Mouse (Mus musculus) retina, adult 2 months (tissue): ENCODE measurements around the gene R3hdm2.

ENCODE experiments used
- DNase-seq: peaks from one replicate; pipeline ENCODE4 v3.0.0-alpha.2; 2012; ENCODE audit warnings: low read depth, low spot score

Gene R3hdm2

DNA sequence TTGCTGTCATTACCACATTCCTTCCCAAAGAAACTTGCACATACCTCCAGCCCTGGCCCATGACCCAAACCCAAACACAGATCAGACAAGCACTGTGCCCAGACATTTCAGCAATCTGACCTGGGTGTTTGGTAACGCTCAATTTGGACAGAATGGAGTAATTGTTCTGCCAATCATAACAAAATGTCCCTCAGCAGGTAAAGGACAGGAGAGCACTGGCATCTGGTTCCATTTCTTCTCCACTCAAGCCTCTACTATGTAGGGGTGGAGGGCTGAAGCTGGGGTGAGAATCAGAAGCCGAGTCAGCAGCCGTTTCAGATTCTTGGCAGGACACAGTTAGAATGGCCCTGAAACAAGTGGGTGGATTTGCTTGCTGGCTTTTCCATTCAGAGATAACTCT is 112.0 kb downstream of the R3hdm2 start:
- no peak for DNase-seq

DNA sequence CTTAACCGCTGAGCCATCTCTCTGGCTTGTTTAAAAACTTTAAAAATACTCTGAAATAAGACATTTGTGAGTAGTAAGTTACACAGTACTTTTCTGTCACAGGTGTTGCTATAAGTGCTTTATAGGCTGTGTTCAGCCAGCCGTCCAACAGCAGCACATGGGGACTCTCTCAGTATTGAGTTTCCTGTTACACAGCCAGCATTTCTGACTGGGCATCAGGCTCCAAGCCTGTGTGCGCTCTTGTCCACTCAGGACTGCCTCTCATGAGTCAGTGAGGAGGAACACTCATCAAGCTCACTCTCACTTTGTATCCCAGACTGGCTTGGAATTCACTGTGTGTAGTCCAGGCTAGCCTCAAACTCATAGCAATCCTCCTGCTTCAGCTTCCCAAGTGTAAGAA is 116.0 kb downstream of the R3hdm2 start:
- no peak for DNase-seq

DNA sequence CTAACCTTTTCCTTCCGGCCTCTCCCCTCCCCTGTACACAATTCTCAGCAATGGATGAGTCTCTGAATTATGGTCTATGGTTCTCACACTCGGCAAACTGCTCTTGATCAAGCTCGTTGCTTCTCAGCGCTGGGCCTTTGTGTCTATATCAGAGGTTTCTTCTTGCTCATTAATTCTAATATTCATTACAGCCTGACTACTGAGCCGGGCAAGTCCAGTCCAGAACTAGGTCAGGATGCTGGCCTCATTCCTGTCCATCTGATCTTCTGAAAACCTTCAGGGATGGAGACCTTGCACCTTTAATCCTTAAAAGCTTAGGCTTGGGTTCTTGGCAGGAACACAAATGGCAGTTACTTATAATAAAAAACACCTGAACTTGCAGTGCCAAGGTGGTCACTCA is 119.4 kb downstream of the R3hdm2 start:
- DNase-seq, result no peak

DNA sequence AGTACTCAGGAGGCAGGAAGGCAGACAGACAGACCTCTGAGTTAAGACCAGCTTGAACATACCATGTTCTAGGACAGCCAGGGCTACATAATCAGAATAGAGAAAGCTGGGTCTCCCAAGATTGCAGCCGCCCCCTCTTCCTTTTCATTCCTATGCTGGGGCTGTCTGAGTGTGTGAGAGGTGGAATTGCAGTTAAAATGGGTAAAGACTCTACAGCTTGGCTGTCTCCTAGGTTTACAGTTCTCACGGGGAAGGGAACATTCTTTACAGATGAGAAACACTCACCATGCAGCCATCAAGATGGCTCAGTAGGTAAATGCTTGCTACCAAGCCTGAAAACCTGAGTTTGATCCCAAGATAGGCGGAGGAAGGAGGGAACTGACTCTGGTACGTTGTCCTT is 119.9 kb downstream of the R3hdm2 start:
- DNase-seq, result no peak

DNA sequence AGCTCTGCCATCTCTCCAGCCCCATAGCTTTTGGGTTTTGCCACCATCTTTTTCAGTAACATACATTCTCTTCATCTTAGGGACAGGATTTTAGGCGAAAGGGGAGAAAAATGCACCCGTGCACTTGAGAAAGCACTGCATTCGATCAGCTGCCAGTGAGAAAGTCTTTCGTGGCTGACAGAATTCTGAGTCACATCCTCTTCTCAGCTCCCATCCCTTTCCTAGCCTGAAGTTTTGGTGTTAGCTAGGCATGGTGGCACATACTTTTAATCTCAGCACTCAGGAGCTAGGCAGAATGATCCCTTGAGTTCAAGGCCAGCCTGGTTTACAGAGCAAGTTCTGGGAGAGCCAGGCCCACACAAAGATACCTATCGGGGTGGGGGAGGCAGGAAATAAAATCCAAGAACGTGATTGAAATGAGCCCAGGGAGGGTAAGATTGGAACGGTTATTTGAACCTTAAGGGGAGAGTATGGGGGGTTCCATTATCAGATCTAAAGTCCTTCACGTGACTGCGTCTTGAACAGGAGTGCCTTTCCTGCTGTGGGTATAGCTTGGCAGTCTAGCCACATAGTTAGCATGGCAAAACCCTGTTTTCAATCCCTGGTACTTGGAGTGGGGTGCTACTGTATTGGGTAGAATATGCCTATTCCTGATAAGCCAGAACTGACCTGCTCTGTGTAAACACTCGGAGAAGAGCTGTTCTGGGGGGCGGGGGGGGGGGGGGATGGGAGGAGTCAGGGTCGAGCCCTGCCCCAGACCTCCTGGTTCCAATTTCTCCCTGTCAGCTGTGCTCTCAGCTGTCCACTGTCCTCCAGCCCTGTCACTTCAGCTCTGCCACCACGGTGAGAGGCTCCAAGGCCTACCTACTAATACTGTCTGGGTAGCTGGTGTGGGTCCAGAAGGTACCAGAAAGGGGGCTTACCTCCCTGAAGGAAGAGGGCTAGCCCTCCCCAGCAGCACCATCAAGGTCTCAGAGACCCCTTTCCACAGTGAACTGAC is 121.1 kb downstream of the R3hdm2 start, which contains the start of gene Stac3:
Stac3 (plus strand) TSS at position 793 of the 1,000 bp plus-strand sequence.
- no peak for DNase-seq

DNA sequence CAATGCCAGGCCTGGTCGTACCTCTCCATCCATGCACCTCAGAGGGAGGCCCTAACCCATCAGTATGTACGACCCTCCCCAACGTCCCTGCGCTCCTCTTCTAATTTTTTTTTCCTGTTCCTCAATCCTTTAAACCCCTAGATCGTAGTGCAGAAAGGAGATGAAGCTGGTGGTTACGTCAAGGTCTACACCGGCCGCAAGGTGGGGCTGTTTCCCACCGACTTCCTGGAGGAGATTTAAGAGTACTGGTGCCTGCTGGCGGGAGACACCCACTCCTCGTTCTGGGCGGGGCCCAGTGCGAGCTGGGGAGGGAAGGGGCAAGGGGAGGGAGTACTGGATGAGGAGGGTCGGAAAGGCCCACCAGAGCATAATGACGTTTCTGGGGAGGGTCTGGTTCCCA is 128.1 kb downstream of the R3hdm2 start:
- no peak for DNase-seq

DNA sequence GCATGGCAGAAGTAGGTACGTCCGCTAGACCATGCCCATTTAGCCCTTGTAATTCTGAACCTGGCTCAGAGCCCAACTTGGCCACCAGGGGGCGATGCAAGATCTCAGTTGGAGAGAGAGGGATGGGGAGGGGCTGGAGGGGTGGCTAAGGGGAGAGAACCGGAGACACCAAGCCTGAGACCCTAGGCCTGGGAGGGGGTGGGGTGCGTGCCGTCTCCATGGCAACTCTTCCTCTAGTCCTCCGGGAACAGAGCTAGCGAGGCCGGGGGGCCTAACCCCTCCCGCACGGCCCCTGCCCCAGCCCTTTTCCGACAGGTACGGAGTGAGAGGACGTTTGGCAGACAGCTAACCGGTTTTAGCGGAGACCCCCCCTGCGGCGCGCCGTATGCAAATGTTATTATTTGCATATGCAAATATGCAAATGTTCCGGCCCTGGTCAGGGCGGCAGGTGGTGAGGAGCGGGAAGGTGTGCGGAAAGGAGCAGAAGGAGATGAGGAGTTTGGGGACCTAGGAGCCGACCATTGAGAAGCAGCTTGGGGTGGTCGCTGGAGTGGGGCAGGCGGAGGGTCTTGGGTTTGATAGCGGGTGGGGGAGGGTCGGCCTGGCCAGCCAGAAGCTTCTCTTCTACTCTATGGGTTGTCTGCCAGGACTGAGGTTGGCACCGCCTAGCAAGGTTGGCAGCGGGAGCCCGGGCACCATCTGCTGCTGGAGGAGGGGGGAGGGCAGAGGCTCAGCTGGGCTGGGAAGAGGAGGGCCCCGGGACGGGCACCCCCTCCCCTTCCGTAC is 129.1 kb downstream of the R3hdm2 start:
- peak; percentile 86 for DNase-seq

DNA sequence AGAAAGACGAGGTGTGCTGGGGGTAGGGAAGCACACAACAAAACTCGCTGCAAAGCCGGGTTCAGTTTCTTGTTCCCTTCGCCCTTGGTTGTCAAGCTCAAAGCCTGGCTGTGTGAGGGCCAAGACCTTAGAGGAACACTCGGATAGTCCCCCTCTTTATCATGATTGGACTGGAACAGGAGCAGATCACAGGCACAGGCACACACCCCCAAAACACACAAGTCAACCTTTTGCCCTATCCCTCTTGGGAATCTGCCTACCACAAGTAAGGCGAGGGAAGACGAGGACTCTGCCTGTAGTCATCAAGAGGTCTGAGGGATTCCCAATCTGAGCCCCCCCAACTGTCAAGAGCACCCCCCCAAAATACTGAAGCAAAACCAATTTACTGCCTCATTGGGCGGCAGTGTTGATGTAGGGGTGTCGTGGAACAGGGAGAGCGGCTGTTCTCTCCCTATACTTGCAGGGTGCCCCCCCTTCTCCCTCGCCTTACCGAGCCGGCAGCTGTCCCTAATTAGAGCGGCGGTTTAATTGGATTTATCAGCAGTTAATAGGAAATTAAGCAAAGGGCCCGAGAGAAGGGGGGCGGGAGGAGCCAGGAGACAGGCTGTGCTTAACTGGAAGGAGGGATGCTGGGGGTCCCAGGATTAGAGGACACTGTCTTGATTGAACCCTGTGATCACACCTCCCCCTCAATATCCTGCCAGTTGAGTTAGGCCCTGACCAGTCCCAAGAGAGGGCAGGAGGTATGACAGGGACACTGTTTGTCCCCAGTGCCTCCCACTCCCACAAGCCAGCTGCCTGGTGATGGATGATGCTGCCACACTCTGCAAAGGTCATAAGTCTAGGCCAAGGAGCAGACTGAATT is 129.9 kb downstream of the R3hdm2 start:
- no peak for DNase-seq

DNA sequence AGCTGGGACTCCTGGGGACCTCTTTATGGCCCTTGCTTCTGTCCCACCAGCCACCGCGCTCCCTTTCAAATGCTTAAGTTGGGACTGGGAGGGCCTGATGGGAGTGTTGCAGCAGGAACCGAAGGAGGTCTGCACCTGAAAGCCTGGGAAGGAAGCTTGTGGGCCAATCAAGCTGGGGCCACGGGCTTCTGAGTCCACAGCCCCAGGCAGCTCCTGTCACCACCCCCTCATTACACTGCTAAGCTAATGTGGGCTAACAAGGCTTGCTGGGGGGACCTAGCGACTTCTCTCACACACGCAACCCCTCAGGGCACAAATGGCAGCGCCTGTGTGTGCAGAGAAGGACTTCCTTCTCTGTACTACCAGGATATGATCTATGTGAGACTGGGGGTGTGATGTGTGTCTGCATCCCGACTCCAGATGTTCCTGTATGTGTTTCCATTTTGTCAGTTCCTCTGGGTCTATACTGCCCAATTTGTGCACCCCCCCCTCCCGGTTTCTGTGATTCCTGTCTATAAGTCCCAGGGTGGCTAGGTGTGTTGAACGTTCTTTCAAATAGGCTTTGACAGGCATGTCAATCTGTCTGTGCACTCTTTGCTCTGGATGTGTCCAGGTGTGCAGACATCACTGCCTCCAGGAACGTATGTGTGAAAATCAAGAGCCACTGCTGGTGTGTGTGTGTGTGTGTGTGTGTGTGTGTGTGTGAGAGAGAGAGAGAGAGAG is 130.9 kb downstream of the R3hdm2 start:
- no peak for DNase-seq

DNA sequence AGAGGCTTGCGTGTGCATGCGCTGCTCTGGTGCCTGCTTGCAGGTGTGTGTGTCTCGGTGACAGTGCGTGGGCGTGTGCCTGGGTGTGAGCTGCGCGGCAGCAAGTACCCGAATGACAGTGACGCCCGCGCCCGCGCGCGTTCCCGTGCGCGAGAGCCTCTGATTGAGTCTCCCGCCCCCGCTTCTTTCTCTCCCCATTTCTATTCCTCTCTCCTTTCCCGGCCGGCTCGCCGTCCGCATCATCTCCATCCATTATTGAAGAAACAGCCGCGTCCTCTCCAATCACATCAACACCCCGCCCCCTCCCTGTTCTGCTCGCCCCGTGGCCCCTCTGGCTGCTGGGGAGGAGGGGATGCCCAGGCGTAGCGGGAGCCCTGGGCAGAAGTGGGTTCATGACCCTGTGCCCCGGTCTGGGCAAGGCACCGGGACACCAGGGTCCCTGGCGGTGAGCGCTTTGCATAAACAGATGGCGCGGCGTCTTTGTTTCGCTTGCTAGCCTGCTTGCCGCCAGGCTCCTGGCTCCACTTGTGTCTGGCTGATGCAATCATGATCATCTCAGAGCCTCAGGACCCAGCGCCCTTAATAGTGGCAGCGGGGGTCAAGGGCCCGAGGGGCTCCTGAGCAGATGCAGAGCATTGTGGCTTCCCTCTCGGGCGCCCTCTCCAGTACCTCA is 131.6 kb downstream of the R3hdm2 start:
- DNase-seq, result no peak

DNA sequence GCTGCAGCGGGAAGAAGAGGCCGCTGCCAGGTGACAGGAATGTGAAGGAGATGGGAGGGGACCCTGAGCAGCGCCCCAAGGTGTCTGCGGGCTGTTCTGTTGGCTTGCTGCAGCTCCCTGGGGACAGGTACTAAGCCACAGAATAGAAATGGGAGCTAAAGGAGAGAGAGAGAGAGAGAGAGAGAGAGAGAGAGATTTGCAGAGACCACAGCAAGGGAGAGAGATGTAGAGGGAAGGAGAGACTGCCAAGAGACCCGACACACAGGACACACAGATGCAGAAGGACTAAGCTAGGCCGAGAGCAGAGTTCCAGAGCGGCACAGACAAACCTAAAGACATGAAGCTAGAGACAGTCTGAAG is 132.2 kb downstream of the R3hdm2 start:
- DNase-seq, result no peak

DNA sequence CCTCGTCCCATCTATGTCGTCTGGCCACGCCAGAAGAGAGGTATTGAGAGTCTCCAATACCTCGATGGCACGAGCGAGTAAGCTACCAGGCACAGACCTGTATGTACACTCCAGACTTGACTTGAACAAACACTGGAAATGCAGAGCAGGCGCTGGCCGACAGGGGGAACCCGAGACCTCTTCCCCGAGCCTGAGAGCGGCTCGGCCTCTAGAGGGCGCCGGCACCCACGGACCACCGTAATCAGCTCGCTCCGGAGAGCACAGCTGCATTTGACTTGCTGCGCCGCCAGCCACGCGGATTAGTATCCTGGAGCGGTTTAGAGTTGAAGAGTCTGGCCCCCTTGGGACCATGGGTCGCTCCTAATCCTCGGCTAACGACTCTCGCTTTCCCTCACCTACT is 132.7 kb downstream of the R3hdm2 start:
- peak; percentile 82 for DNase-seq

DNA sequence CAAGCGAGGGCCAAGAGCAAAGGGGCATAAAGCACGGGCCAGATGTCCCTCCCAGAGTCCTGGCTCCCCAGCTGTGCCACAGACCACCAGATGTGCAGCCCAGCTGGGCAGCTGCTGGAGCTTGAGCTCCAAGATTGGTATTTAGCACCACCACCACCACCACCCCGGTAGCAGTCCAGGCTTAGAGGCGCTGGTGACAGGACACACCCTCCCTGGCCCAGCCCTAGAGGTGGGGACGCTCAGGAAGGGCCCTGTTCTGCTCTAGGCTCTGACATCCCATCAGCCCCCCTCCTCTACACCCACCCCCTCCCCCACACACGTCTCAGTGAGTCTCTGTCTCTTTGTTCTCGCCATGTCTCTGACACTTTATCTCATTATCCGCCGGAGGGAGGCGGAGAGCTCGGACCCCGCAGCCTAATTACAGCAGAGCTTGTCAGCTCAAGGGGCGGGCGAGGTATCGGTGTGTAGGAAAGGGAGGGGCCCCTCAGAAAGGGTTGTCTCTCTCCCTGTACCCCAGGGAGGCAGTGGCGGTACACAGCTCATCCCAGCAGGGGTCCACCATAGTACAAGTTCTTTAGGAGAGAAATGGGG is 133.5 kb downstream of the R3hdm2 start:
- no peak for DNase-seq

DNA sequence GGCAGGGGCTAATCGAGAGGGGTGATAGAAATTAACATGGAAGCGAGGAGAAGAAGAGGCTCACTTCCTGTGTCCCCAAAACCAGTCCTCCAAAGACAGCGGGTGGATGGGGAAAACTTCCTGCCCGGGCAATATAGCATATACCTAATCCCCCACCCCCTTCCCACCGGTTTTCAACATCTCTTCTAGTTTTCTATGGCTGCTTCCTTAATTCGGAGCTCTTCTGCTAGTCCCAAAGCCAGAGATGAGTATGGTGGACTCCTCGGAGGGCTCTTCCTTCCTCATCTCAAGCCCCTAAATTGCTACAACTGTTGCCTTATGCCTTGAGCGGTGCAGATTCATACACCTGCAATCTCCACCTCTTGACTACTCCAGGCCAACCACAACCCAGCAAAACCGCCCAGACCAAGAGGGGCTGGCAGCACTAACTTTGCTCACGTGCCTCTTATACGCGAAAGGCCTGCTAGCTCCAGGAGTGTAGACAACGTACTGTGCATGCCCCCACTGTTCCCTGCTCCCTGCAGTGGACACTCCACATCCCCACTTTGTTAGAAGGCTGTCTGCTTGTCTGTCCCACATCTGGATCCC is 134.1 kb downstream of the R3hdm2 start:
- DNase-seq, result no peak

DNA sequence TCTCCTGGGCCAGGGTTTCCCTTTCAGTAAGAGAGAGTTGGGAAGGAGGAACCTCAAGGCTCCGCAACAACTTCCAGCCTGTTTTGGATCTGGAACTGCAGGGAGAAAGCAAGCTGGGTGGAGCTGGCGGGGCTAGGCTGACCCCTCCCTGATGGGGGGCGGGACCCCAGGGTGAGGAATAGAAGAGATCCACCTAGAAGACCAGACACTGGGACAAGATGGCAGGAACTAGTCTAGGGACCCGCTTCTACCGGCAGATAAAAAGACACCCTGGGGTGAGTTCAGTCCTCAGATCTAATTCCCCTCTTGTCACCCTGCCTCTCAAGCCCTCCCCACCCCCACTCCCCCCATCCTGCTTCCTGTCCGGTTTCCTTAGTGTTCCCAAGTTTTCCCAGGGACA is 134.6 kb downstream of the R3hdm2 start, which contains the start of gene Ndufa4l2:
Ndufa4l2 (plus strand) TSS at position 204 of the 400 bp plus-strand sequence.
- no peak for DNase-seq

DNA sequence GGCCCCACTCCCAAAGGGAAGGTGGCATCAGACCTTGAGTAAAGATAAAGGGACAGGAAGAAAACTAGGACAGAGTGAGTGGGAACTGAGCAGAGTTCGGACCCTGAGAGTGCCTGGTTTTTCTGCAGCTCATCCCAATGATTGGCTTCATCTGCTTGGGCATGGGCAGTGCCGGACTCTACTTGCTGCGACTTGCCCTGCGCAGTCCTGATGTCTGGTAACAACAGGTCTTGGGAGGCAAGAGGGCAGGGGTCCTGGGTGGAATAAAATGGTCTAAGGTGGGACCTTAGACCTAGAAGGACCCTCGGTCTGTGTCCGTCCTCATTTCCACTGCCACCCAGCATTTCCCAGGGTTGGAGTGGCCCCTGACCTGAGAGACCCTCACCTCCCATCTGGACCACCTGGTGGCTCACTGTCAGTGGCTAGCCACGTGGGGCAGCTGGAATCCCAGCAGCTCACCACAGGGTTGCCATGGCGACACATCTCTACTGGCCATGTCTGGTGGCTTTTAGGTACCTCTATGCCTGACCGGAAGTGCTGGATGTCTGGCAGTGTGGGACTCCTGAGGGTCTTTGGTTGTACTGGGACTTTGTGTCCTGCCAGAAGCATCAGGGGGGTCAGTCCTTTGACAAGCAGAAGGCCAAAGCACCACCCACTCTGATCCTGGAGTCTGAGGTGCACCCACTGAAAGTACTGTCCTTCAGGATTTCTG is 135.3 kb downstream of the R3hdm2 start:
- DNase-seq, result no peak

DNA sequence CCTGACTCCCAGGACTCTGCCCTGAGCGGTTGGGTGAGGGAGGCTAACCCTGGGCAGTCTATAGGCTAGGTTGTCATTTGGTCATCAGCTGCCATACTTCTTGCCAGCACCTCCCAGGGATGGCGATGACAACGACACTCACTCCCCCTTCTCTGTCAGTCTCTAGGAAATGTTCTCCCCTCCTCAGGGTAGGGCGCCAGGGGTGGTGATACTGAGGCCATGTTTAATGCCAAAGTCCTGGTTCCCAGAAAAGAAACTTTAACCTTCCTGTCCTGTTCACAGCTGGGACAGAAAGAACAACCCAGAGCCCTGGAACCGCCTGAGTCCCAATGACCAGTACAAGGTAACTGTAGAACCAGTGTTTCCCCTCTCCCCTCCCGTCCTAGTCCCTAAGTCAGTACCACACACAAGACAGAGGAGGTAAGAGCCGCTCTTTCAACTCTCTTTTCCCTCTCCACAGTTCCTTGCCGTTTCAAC is 135.9 kb downstream of the R3hdm2 start:
- DNase-seq, result no peak

DNA sequence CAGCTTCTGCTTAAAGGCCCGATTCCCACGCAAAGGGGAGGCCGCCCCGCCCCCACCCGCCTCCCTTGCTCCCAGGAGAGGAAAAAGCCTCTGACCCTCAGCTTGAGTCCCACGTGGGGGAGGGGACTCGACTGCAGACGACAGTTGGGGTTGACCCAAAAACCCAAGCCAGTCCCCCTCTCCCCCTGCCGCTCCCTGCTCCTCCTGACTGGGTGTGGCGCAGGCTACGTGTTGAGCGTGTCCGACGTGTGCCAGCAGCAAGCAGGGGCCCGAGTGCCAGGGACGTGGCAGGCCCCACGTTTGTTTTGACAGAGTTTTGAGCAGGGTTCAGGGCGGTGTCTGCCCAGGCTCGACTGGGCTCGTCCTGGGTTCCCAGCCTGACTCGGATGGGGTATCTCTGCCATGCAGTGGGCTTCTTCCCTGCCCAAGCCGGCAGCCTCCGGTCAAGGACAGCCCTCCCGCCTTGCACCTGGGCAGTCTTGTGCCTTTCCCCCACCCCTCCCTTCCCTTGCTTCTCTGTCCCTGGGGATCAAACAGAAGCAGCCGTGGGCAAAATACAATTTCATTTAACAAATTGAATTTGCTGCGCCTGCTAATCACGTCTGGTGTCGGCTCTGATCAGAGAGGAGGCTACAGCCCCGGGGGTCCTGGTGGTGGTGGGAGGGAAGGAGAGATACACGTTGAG is 136.6 kb downstream of the R3hdm2 start:
- no peak for DNase-seq
